Mouse (Mus musculus) adrenal gland, adult 10 weeks (tissue): ENCODE results near the gene Olfr382. TPM values are rescaled to one million over a fixed set of nuclear protein-coding genes. Genes with fewer than 3 reads are reported as not detected.

Experiments
- polyA plus RNA-seq: library from polyadenylated mRNA; stranded (reverse); fragments of 350-450 nt; fragmentation: Illumina TruSeq; extraction: RNeasy Lipid Tissue Mini Kit (QIAGEN cat#74804); gene quantifications from one replicate; pipeline ENCODE4 v1.2.3, GENCODE M21; 2014; ENCODE audit warnings: low read depth, low replicate concordance

The Olfr382 gene
- polyA plus RNA-seq: not detected

GRCm38 (mm10) chr11:73517097-73517496 lies at the start of gene Olfr382:
Olfr382 (minus strand) TSS chr11:73517197.

DNA sequence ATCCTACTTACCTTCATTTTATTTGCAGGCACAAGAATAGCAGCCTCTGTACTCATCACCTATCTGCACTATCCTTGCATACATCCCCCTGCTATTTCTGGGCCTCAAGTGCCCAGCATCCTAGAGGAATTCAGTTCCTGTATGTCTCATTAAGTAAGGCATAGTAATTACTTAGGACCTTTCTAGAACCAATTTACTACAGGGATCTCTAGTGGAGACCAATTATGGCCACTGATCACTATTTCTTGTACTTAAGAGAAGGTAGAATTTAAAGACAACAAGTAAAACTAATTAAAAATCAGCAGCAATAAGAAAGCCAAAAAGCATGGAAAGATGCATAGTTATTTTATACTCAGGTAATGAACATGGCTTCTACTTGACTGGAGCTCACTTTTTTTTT lies 25.5 kb downstream of the Olfr382 start, which contains the start of gene Olfr381:
Gene Olfr381 (minus strand): TSS at position 101 of the 400 bp plus-strand sequence.

Other genes with a start within 250 kb of the Olfr382 start
- 0.29 TPM for gene Trpv3, start 249.8 kb downstream of the Olfr382 start, polyA plus RNA-seq
- 33.6 TPM for gene Aspa, start 187.6 kb downstream of the Olfr382 start, polyA plus RNA-seq
- not detected for gene Gm49340, start 187.5 kb downstream of the Olfr382 start, polyA plus RNA-seq
- gene Spata22, start 187.5 kb downstream of the Olfr382 start, polyA plus RNA-seq: 3.1 TPM
- gene Olfr20, start 166.4 kb downstream of the Olfr382 start, polyA plus RNA-seq: not detected
- gene Olfr376, start 146.0 kb downstream of the Olfr382 start, polyA plus RNA-seq: not detected
- not detected for gene Olfr1, start 117.6 kb downstream of the Olfr382 start, polyA plus RNA-seq
- not detected for gene Olfr378, start 88.7 kb downstream of the Olfr382 start, polyA plus RNA-seq
- not detected for gene Olfr380, start 59.7 kb downstream of the Olfr382 start, polyA plus RNA-seq
- gene Olfr381, start 25.6 kb downstream of the Olfr382 start, polyA plus RNA-seq: not detected
- not detected for gene Olfr385, start 75.8 kb upstream of the Olfr382 start, polyA plus RNA-seq
- gene Olfr384, start 81.4 kb upstream of the Olfr382 start, polyA plus RNA-seq: not detected
- gene Zfp735, start 171.6 kb upstream of the Olfr382 start, polyA plus RNA-seq: not detected